Mouse (Mus musculus): ENCODE results near the gene Inpp5d.

Inpp5d gene

DNA sequence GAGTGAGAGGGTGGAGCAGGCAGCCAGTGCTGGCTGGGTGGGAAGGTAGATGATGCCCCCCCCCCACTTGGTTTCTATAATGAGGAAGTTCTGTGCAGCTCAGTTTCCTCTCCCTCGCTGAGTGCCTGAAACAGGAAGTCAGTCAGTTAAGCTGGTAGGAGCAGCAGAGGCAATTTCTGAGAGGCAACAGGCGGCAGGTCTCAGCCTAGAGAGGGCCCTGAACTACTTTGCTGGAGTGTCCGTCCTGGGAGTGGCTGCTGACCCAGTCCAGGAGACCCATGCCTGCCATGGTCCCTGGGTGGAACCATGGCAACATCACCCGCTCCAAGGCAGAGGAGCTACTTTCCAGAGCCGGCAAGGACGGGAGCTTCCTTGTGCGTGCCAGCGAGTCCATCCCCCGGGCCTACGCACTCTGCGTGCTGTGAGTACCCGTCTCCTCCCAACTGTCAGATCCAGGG lies at the start of gene Inpp5d:
TSS of gene Inpp5d (plus strand) at position 102 of the 458 bp plus-strand sequence.
- peak; percentile 45 for DNase-seq (ENCODE audit: low spot score)

DNA sequence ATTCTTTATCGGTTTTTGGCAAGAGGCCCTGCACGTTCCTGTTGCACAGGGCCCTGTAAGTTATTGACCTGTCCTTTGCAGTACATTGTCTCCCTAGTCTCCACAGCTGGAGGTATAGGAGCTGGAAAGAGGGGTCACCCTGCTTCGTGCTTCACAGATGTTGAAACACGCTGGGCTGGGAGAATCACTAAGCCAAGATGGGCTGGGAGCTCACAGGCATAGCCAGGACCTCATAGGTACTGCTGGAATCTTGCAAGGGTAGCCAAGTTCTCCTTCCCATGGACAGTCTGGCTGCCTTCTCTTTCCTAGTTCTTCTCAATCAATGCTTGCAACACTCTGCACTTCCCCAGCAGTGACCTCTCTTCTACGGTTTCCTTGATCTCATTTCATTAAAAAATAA lies 46.9 kb upstream of the Inpp5d start:
- no peak for DNase-seq (ENCODE audit: low spot score)

DNA sequence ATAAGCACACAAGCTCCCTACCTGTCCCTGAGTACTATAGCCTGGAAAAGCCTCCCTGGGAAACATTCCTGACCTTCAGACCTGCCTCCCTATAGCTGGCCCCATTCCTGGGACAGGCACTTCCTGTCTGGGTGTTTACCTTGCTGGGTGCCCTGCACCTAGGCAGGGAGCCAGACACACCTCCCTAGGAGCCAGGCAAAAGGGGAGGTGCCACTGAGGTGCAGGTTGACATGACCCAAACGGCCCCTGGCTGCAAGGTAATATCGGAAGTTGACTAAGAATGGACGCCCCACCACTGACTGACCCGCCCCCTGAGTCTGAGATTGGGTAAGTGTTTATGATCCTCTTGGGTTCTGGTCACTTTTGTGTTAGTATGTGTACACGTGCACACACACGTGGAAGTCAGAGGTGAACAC lies 46.3 kb upstream of the Inpp5d start, which contains the start of gene Ngef:
TSS of gene Ngef (minus strand) at position 71 of the 416 bp plus-strand sequence.
- no peak for DNase-seq (ENCODE audit: low spot score)

DNA sequence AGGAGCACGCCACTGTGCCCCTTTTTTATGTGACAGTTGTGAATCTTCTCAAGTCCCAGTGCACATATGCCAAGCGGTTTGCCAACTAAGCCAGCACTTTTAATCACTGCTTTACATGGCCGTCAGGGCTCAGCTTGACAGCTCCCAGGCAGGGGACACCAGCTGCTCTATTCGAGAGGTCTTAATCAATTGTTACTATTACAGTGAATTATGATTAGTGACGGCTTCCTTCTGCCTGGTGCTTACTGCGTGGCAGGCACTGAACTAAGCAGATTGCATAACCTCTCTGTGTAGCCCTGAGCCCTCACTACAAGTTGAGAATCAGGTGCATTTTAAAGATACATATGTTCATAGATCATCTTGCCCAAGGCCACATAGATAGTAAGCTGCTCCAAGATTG lies 45.8 kb upstream of the Inpp5d start:
- no peak for DNase-seq (ENCODE audit: low spot score)

DNA sequence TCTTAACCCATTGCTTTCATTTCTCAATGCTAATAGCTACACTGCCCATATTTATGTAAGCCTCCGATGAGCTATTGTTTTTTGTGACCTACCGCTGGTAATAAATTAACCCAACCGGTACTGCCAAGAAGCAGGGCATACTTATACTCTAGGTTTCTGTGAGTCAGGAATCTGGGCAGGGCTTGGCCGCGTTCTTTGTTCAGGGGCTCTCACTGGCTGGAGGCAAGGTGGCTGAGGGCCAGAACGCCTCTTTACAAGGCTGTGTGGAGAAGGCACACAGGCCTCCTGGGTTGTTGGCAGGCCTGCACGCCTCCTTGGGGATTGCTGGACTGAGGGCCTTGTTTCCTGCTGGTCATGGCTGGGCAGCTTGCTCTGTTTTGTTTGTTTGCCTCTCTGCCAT lies 45.3 kb upstream of the Inpp5d start:
- no peak for DNase-seq (ENCODE audit: low spot score)

DNA sequence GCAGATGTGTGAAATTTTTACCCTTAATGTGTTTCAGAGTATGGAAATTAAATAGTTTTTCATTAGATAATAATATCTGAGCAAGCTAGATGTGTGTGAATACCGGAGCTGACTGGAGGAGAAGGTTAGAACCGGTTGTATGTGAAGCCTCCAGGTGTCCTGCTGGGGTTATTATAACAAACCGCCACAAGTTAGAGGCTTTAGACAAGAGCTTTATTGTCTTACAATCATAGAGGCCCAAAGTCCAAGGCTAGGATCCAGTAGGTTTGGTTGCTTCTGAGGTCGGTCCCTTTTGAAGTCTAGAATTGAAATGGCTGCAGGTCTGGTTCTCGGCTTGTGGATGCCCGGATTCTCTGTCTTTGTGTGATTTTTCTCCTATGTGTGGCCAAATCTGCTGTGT lies 41.1 kb upstream of the Inpp5d start:
- DNase-seq (ENCODE audit: low spot score), result no peak

DNA sequence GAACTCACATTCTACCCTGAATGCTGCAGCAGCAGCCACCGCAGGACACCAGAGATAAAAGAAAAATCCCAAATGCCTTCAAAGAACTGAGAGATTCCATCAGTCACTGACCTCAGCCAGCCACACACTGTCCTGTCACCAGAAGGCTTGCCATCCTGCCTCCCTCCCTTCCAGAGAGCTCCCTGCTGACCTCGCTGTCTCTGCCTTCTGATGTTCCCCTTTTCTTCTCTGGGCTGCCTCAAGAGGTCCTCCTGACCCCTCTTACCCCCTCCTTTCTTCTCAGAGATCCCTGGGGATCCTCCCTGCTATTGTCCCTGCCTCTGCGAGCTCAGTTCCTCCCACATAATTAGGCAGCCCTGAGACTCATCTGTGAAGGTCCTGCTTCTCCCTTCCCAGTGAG lies 39.3 kb upstream of the Inpp5d start:
- no peak for DNase-seq (ENCODE audit: low spot score)

DNA sequence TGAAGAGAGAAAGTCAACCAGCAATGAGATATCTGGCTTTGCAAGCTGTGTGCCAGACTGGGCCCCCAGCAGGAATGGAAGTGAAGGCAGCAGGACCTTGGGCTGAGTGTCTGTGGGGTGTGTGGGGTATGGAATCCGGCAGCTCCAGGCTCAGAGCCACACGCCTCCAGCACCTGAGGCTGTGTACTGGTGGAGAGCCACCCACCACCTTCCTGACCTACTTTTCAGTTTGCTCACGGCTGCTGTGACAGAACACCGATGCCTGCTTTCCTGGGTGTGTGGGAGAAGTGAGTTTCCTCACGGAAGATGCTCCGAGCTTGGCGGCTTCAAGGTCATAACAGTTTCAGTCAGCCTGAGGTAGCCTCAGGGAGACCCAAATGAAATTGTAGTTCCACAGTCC lies 30.9 kb upstream of the Inpp5d start:
- DNase-seq (ENCODE audit: low spot score), result no peak

DNA sequence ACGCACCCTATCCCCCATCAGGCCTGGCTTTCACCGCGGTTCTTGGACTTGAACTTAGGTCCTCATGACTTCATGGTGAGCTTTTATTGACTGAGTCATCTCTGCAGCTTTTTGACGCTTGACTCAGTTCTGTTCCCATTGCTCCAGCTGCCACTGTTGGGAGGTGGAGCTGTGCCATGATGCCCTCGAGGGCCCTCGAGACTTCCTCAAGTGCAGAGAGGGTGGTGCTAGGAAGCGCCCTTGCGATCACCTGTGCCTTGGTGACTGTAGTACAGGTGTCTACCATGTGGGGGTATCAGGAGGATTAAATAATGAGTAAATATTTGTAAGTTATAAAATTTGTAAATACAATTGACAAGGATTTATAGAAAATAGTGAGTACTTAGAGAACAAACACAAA lies 30.1 kb upstream of the Inpp5d start:
- no peak for DNase-seq (ENCODE audit: low spot score)

DNA sequence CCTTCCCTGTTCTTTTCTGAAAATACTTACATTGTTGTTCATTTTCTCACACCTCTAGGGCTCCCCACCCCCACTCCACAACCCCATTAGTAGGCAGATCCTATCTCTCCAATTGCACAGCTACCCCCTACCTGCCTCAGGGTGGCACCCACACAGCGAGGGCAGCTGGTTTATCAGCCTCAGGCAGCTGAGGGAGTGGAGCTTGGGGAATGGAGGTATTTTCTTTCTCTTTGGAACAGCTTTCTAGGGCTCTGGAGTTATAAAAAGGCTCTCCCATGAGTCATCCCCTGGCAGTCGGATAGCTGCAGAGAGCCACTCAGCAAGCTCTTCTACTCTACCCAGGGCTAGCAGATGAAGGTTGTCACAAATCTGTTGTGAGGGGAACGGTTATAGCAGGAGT lies 25.9 kb upstream of the Inpp5d start:
- DNase-seq (ENCODE audit: low spot score), result no peak

DNA sequence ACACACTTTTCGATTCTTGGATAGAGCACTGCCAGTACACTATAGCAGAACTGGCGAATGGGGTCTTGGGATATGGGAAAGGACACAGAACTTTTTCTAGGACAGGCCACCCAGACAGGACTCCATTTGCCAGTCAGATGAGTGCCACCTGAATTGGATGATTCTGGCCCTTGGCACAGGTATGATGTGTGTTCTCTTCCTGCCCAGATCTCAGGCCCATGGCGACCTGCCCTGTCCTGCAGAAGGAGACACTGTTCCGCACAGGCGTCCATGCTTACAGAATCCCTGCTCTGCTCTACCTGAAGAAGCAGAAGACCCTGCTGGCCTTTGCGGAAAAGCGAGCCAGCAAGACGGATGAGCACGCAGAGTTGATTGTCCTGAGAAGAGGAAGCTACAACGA lies 25.4 kb upstream of the Inpp5d start:
- no peak for DNase-seq (ENCODE audit: low spot score)

DNA sequence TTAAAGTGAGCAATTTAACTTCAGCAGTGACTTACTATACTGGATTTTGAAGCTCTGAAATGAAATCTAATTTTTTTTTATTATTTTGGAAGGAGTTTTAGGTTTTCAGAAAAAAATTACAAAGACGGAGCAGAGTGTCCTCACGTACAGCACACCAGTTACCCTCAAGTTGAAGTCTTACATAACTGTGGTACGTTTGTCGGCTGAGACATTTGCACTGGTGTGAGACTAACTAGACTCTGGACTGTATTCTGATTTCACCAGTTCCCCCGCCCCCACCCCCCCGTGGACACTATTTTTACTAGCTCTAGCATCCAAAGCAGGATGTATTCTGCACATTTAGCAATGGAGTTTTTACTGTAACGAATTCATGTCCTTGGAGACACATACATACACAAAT lies 19.6 kb upstream of the Inpp5d start:
- no peak for DNase-seq (ENCODE audit: low spot score)

DNA sequence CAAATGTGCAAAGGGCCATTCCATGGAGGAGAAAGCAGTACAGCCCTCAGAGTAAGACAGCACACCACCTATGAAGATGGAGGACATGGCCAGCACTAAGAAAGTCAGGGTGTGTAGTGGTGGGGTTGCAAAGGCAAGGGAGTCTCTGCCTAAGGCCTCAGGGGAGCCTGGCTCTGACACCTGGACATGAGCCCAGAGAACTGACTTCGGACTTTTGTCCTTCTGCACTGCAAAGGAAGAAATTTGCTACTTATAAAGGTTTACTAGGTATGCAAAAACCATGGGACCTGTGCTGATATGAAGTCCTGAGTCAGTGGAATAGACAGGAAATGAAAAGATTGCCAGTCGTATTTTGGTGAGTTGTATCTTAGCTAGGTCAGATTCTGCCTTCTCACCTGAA lies 18.3 kb upstream of the Inpp5d start:
- no peak for DNase-seq (ENCODE audit: low spot score)

DNA sequence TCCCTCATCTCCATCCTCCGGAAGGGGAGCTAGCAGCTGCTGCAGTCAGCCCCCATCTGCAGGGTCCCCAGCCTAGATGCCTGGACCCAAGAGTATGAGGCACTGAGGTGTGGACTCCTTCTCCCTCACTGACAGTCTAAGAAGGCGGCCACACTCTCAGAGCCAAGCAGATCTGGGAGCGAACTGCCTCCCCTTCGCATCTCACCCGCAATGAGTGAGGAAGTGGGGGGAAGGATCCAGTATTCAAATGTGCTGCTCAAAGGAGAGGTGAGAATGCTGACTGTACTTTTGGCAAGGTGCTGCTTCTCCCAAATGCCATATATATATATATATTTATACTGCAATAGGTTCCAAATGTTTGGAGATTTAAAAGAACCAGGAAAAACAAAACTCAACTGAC lies 16.7 kb upstream of the Inpp5d start:
- no peak for DNase-seq (ENCODE audit: low spot score)

DNA sequence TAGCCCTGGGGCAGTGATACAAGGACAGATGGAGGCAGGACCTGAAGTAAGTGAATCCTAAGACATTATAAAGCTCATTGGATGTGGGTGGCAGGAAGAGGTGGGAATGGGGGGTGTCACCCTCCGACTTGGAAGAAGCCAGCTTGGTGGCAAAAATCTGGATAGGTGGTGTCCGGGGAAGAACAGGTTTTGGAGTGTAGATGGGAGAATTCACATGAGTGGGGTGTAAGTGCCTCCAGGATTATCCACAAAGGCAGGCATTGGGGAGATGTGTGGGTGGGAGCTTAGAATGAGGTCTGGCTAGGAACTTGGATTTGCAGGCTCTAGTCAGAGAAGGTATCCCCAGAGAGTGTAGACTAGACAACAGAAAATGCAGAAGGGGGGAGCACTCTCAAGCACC lies 14.8 kb upstream of the Inpp5d start:
- no peak for DNase-seq (ENCODE audit: low spot score)

DNA sequence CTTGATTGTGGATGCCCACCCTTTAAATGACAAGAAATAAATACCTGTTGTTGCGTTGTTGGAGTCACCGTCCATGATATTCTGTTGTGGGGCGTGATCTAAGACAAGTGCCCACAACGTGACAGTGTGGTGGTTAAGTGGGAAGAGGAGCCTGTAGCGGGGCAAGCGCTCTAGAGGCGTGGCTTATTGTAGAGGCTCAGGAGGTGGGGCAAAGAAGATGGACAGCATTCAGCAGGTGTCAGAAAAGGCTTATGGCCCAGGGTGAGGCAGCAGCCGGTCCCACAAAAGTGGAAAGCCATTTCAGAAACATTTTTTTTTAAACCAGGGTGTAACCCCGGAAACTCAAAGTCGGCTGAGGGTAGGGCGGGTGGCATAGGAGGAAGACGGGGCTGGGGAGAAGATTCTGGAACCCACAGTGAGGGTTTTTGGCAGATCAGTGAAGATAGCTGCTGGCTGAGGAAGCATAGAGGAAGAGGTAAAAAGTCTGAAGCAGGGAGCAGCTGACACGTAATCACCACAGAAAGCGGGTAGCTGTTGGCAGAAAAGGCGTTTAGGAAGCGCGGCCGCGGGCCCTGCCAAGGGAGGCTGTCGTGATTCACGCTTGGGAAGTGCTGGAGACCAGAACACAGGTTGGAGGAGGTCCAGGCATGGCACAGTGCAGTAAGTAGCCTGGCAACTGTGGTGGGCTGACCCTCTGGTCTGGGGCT lies 12.6 kb upstream of the Inpp5d start:
- peak; percentile 30 for DNase-seq (ENCODE audit: low spot score)

DNA sequence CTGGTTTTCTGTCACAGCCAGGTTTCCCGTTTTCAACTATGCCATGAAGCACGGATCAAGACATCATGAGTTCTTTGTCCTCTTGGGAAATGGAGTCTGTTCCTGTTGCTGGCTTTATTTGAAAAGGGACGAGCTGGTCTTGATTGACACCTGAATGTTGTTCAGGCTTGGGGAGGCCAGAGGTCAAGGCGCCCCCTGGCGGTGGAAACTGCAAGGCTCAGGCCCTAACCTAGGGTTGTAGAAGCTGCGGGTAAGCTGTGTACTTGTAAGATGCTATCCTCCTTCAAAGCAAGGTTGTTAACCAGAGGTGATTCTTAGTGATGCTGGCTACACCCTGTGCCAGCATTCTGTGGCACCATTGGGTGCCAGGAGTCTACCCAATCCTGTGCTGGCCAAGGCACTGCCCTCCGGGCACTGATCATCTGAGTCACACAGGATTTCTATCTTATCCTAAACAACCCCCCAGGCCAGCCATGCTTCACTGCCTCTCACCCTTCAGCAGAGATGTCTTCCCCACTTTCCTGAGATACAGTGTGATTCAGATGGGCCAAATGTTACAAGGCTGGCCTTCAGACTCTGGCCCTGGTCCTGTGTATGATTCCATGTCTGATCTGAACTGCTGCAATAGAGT lies 11.6 kb upstream of the Inpp5d start:
- DNase-seq (ENCODE audit: low spot score), result peak; percentile 61

DNA sequence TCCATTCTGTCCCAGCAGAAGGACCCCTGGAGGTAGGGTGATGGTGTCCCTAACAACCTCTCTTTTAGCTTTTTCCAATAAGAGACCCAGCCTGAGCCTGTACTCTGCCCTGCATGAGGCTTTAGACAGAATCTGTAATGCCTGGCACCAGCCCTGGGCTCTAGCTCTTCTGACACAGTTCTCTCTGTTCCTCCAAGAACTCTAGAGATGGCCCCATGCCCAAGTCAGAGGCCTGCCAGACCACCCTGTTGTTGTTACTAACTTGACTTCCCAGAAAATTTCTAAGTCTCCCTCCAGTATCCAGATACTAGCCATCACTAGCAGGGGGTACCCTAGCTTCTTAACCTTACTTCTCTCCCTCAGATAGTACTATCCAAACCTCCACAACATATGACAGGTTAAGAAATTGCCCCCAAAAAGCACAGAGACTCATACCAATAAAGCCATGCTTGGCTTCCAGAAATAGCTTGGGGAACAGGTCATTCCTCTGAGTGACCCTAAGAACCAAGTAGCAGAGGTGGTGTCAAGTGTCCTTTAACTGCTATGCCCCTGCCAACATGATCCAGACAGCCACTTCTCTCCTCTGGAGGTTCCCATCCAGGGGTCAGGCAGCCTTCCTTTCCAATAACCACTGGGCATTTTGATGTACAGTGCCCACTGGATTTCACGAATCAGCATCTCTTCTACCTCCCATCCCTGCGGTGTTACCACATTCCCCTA lies 5.4 kb upstream of the Inpp5d start:
- no peak for DNase-seq (ENCODE audit: low spot score)

DNA sequence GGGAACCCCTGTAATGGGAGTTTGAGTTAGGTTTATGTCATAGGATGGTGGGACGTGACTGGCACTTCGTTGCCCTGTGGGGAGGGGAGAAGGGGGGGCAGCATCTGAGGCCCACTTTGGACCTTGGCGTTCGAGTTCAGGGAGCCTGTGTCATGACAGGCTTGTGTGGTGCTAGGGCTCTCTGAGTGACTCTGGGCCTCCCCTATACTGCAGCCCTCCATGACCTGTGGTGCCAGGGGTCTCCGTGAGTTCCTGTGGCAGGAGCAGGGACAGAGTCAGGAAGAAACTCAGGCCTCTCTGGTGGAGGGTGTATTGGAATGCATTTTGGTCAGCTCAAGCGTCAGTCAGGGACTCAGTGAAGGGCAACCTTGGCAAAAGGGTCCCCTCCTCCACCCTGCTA lies 581 bp downstream of the Inpp5d start:
- DNase-seq (ENCODE audit: low spot score), result no peak

DNA sequence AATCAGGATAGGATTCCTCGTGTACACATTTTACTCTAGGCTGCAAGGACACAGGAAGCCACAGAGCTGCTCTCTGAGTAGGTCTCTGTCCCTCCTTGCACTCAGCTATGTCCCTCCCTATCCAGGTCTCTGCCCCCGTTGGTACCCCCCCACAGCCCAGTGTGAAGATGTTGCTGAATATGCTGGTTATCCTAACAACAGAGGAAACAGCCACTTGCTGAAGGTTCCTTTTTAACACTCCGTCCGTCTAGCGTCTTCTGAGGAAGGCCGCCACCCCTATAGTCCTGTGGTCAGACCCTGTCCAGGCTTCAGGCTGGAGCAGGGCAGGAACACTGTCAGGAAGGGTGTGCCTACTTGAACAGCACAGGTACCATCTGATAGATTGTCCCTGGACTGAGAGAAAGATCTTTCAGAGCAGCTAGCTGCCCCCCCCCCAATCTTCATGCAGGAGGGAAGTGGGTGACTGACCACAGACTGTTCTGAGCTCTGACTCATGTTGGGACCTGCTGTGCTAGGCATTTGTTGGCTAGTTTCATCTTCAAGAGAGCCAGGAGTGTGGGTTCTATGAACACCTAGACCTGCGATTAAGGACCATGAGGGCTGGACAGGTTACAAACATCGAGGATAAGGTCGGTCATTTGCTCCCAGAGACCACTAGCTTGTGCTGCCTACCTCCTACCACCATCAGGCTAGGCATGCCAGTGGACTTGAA lies 1.2 kb downstream of the Inpp5d start:
- no peak for DNase-seq (ENCODE audit: low spot score)

DNA sequence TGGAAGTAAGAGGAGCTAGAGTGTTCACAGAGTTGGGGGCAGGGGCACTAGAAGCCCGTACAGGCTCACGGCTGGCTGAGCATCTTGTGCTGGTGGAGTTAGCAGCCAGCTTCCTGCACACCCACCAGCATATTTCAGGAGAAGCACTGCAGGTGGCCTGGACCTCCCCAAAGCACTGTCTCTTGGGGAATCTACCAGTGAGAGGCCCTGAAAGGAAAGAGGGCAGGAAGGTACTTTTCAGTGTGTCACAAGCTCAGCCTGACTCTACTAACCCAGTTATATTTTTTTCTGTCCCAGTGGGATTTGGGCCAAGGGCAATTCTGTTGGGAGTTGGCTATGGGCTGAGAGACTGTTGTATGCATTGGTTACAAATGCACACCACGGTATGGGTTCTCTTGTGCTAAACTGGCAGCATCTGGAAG lies 1.8 kb downstream of the Inpp5d start:
- no peak for DNase-seq (ENCODE audit: low spot score)

DNA sequence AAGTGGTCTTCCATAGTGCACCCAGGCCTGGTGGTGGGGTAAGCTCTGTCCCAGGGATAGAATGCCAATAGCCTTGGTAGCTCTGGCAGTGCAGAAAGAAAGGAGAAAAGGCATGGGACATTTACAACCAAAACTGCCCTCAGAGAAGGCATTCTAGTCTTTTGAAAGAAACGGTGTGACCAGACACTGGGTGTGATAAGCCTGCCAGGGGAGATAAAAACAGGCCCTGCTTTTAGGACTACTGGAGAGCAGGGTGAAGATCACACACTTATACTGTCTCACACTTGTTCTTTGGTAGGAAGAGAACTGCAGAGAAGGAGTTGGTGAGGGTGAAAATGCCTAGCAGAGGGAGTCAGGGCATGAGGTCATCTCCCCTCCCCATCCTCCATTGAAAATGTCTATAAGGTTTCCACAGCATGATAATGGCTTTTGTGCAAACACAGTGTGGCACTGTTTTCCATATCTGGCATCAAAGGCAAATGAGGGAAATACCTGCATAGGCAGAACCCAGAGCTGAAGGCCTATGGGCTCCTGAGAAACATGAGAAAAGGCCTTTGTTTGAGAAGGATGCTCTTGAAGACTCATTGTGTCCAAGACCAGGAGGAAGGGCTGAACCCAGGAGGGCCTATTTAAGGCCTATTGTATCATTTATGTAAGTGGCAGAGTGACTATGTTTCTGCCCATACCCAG lies 4.0 kb downstream of the Inpp5d start:
- DNase-seq (ENCODE audit: low spot score), result no peak

Measured in spleen, adult 12 weeks (tissue).